Mouse (Mus musculus) stomach, postnatal 0 days (tissue): Measurements from ENCODE around the gene Fubp3.
A peak's percentile ranks its signal among the peaks of the same experiment; 100 is the strongest.

Experiments used
- CTCF ChIP-seq: IDR thresholded peaks from 2 replicates; pipeline ENCODE4 v1.5.1; 2016; ENCODE audit warnings: antibody characterized with exemption, low read depth, mild to moderate bottlenecking, moderate library complexity
- EP300 ChIP-seq: optimal IDR thresholded peaks from 2 replicates; pipeline ENCODE3; 2016; ENCODE audit warnings: antibody characterized with exemption

- TF ChIP-seq CTCF (peak; percentile 41), EP300 (no peak)
Measured at GRCm38 (mm10) chr2:31611400-31611799, 38.9 kb downstream of the Fubp3 start.
